Mouse (Mus musculus) hindbrain, embryonic 10.5 days (tissue): ENCODE data around the gene Vmn2r41. TPM values are rescaled to one million over a fixed set of nuclear protein-coding genes. Genes with fewer than 3 reads are reported as not detected.
"Not testable (repeated sequence)": the region's sequence is repeated elsewhere in the genome, so short reads cannot be mapped to it uniquely, and the experiment has no call there.

ENCODE experiments used
- DNase-seq: peaks from one replicate; pipeline ENCODE4 v3.0.0-alpha.2; 2017; ENCODE audit warnings: low spot score
- H3K27ac ChIP-seq: fragments of 300-500 bp; sonication (generic); 2 replicates; pipeline ENCODE4 v1.5.1; 2016; ENCODE audit warnings: mild to moderate bottlenecking, moderate library complexity
- H3K27me3 ChIP-seq: fragments of 300-500 bp; sonication (generic); 2 replicates; pipeline ENCODE4 v1.6.1; 2016; ENCODE audit warnings: mild to moderate bottlenecking; ENCODE audit not compliant: poor library complexity, insufficient read depth, severe bottlenecking
- H3K36me3 ChIP-seq: fragments of 300-500 bp; sonication (generic); 2 replicates; pipeline ENCODE4 v1.6.1; 2016; ENCODE audit warnings: mild to moderate bottlenecking, moderate library complexity
- H3K4me1 ChIP-seq: fragments of 300-500 bp; sonication (generic); replicated peaks from 2 replicates; pipeline ENCODE4 v1.6.1; 2016; ENCODE audit warnings: mild to moderate bottlenecking
- H3K4me3 ChIP-seq: fragments of 300-500 bp; sonication (generic); 2 replicates; pipeline ENCODE4 v1.5.1; 2016; ENCODE audit warnings: mild to moderate bottlenecking, moderate library complexity
- H3K9me3 ChIP-seq: fragments of 300-500 bp; sonication (generic); 2 replicates; pipeline ENCODE4 v1.6.1; 2016; ENCODE audit warnings: mild to moderate bottlenecking, moderate library complexity
- WGBS: fragments of 180-500 bp; shearing (Covaris S2); methylation state at CpG from one replicate; pipeline ENCODE4 v1.1.7; 2016; 5-methylcytosine and 5-hydroxymethylcytosine counted together
- polyA plus RNA-seq: library from polyadenylated mRNA; unstranded; fragments of >200 nt; fragmentation: Nextera tagmentation; extraction: Ambion mirVana; gene quantifications from 2 replicates; pipeline ENCODE4 v1.2.1, GENCODE M21; 2016

The Vmn2r41 gene
- polyA plus RNA-seq, result not detected in 2 replicates

- H3K27ac ChIP-seq, H3K9me3 ChIP-seq, H3K4me1 ChIP-seq, H3K36me3 ChIP-seq, H3K4me3 ChIP-seq, H3K27me3 ChIP-seq, DNase-seq: not testable (repeated sequence)
- no CpG with 5 or more reads among the region's 1 CpGs for WGBS
Measured at GRCm38 (mm10) chr7:8161554-8161953, at the start of gene Vmn2r41. Vmn2r41 (minus strand) TSS chr7:8161654.

- H3K27ac ChIP-seq, H3K27me3 ChIP-seq, H3K36me3 ChIP-seq, H3K4me1 ChIP-seq, DNase-seq, H3K4me3 ChIP-seq, H3K9me3 ChIP-seq: not testable (repeated sequence)
- WGBS, result no CpG with 5 or more reads among the region's 2 CpGs
Measured at GRCm38 (mm10) chr7:8200220-8200619, 38.8 kb upstream of the Vmn2r41 start, which contains the start of gene Vmn2r42. Vmn2r42 (minus strand) TSS chr7:8200320.

DNA sequence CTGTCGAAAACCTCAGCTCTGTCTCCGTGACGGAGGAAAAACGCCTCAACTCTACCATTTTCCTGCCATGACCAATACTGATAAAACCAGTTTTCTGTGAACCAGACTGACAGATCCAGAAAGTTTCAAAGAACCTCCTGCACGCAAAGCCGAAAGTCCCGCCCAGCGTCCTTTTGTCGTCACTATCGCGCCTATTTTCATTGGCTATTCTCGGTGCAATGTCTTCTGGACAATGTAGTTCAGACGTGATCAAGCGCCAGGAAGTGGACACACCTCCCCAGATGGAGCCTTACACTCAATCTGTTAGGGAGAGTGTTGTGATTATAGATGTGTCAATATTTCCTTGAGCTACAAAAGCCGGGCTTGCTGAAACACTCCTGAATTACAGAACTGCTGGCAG is 68.6 kb downstream of the Vmn2r41 start:
- H3K27me3 ChIP-seq, H3K36me3 ChIP-seq, H3K4me1 ChIP-seq, DNase-seq, H3K27ac ChIP-seq, H3K4me3 ChIP-seq, H3K9me3 ChIP-seq: not testable (repeated sequence)
- WGBS, result 40% methylated on average over 11 of the region's 15 CpGs

Other genes with a start within 250 kb of the Vmn2r41 start
- gene Vmn2r42, start 38.7 kb upstream of the Vmn2r41 start, polyA plus RNA-seq, result not detected in 2 replicates
- not detected in 2 replicates for gene Vmn2r43, start 98.9 kb upstream of the Vmn2r41 start, polyA plus RNA-seq
- not detected in 2 replicates for gene Vmn2r44, start 221.7 kb upstream of the Vmn2r41 start, polyA plus RNA-seq